Mouse (Mus musculus): ENCODE measurements around the gene Hirip3.

Gene Hirip3

GRCm38 (mm10) chr7:126861429-126862130 lies at the start of gene Hirip3:
TSS of gene Hirip3 (plus strand) at chr7:126861972.
- peak; percentile 98 to 99 for DNase-seq

DNA sequence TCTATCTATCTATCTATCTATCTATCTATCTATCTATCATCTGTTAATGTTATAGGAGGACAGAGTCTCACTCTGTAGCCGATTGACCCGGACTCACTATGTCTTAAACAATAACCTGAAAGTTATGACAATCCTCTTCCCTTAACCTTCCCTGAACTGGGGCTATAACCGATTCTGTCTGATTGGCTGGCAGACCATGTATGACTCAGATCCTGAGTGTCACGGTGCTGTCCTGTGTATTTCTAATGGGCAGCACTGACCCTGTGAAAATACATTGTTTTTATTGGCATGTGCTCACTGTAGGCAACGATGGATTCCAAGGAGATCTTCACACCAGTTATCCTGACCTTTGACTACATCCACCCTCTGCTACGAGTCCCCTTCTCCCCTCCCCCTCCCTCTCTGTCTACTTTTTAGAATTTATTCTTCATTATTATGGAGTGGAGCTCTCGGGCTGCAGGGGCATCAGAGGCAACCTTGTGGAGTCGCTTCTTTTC lies 46.0 kb upstream of the Hirip3 start:
- no peak for DNase-seq

GRCm38 (mm10) chr7:126816494-126816893 lies 45.3 kb upstream of the Hirip3 start:
- DNase-seq = no peak

- no peak for DNase-seq
These were observed 44.2 kb upstream of the Hirip3 start for GRCm38 (mm10) chr7:126817595-126817994.

DNA sequence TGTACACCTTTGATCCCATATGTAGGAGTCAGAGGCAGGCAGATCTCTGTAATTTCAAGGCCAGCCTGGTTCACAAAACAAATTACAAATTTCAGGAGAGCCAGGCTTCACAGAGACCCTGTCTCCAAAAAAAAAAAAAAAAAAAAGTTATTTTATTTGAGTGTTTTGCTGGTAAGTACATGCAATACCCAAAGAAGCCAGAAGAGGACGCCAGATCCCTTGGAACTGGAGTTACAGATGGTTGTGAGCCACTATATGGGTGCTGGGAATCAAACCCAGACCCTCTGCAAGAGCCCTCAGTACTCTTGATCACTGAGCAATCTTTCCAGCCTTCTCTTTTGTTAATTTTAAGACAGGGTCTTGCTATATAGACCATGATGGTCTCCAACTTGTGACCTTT lies 43.0 kb upstream of the Hirip3 start:
- no peak for DNase-seq

DNA sequence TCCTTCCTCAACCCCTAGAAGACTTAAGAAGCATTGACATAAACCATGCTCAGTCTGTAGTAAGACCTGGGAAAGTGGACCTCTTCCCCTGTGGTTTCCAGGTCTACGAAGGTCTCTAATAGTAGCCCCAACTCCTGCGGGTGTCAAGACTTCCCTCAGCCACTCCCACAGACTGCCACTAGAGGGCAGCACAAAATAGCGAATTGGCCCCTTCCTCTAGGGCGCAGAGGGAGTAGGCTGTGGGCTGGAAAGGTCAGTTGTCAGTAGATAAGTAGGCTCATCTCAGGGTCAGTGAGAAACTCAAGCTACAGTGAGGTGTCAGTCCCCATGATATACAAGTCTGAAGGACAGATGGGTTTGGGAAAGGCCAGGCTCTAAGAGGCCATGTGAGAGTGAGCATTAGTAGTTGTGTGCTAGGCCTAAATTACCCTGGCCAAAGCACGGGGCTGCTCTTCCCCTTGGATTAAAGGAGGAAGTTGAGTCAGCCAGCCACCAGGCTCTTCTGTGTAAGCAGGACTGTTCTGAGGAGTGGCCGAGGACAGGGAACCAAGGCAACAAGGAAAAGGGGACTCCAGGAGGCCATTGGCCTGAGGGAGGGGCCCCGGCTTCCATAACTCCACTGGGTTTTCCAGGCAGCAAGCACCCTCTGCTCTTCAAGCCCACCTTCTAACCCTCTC lies 39.8 kb upstream of the Hirip3 start:
- peak; percentile 95 to 97 for DNase-seq

DNA sequence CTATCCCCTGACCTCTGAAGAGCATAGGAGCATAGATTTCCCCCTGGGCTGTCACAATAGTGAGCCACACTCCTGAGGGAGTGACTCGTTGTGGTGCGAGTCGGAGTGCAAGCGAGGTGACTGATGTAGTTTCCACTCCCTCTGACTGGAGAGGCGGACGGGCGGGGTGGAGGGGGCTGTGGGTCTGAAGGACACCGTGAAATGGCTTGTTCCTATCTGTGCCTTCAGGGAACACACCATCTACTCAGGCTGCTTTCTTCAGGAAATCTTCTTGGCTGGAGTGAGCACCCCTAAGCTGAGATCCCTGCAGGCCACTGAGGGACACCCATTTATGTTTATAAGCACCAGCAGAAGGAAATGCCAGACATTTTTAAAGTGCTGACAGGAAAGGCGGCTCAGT lies 39.0 kb upstream of the Hirip3 start:
- peak; percentile 61 to 71 for DNase-seq

GRCm38 (mm10) chr7:126823202-126823711 lies 38.5 kb upstream of the Hirip3 start:
- peak; percentile 86 to 89 for DNase-seq

GRCm38 (mm10) chr7:126823940-126824339 lies 37.8 kb upstream of the Hirip3 start:
- DNase-seq = peak; percentile 54 to 69

- no peak for DNase-seq
These were observed 36.4 kb upstream of the Hirip3 start for GRCm38 (mm10) chr7:126825403-126825802.

DNA sequence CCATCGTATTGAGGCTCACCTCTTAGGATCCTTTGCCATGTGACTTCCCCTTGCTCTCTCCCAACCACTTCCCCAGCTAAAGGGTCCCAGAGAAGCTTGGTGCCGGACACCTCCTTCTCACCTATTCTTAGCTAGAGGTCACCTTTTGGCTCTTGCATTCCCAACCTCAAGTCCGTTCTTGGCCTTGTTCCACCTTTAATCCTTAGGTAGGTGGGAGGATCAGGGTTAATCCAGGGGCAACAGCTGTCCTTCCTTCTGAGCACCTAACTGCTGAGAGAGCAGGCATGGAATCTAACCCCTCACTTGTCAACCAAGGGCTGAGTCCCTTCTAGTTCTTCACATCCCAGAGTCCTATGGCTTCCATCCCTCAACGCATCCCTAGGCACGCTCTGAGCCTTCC lies 35.8 kb upstream of the Hirip3 start:
- DNase-seq = no peak

GRCm38 (mm10) chr7:126831539-126831938 lies 30.2 kb upstream of the Hirip3 start, which contains the start of gene 4930451I11Rik:
TSS of gene 4930451I11Rik (minus strand) at chr7:126831639.
- DNase-seq = no peak

DNA sequence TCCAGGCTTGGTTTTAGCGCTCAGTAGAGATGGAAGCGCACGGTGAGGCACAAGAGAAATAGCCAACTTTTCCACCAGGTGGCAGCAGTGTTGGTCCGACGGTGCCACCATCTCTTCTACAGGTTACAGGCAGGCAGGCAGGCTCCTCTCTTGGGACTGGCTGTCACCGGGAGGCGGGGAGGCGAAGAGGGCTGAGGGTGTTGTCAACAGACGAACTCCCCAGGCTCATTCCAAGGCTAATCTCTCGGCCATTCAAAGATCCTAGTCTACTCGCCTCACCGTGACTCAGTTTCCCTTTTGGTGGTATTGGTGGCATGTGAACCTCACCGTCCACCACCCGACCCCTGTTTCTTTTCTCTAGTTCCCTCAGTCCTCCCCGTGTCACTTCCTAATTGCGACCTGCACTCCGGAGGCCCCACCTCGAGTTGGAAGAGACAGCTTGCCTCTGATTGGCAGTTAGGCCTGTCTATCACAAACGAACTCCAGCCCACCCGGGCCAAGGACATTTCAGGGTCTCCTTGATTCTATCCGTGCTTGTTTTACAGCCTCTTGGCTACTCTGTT lies 29.7 kb upstream of the Hirip3 start:
- DNase-seq = peak; percentile 92 to 94

GRCm38 (mm10) chr7:126833294-126833693 lies 28.5 kb upstream of the Hirip3 start:
- peak; percentile 57 to 63 for DNase-seq

DNA sequence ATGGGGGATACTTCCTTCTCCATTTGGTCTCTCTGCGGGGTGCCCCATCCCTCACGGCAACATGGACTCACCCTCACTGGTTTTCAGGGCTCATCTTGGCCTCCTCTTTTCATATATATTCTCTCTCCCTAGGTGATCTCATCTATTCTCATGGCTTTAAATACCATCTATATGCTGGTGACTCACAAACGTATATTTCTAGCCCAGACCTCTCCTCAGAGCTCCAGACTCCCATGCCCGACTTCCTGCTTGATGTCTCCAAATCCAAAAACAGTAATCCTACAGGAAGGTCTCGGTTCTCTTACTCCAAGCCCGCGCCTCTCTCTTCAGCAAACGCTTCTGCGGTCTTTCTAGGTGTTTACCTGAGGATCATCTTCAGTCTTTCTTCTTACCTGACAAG lies 18.5 kb upstream of the Hirip3 start:
- DNase-seq = peak in 1 of 2 experiments; percentile 57

DNA sequence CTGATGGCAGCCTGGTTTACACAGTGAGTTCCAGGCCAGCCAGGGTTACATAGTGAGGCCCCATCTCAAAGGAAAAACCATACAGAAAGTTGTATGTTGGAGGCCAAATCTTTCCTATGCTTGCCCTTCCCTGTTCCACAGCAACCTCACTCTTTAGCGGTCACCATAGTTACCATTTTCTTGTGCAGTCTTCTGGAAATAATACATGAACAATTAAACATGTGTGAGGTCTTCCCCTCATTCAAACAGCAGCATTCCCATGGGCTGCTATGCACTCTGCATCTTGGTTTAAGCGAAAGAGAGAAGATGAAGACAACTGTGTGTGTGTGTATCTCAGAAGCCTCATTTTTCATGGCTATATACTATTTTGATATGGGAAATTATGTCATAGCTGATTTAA lies 16.3 kb upstream of the Hirip3 start:
- DNase-seq = no peak

GRCm38 (mm10) chr7:126847116-126847420 lies 14.7 kb upstream of the Hirip3 start, which contains the start of gene Doc2a:
TSS of gene Doc2a (plus strand) at chr7:126847416.
- no peak for DNase-seq

DNA sequence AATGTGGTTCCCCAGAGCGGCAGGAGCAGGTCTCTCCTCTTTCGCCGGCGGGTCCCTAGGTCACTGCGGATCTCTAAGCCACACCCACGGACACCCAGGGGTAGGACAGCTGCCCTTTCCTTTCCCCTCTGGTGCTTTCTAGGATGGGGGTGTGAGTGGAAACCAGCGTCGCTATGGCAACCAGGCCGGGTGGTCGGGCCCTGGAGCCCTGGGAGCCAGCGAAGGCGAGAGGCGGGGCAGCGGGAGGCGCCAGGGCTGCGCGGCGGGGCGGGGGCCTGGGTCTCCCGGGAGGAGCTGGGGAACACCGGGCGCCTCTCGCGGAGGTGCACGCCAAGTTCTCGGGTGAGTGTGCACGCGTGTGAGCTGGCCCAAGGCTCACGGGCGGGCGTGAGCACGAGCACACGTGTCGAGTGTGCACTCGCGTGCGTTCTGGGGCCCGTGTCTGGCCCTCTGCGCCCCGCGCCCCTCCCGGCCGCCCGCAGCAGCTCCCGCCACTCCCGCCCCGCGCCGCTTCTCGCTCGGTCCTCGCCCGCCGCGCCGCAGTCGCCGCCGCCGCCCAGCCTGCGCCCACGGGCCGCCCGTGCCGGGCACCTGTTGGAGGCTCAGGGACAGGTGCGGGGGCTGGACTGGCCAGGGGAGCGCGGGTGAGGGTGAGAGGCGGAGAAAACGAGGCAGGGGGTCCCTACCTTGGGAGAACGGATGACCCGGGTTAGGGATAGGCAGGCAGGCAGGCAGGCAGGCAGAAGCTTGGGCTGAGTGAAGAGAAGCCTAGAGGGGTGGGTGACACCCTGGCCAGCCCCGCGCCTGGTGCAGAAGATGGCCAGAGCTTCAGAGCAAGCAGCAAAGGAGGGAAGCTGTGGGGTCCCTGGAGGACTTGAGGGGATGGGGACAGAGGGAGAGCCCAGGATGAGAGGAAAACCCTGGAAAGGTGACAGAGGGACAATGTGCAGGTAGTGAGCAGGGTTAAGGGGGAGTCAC lies 14.1 kb upstream of the Hirip3 start:
- peak; percentile 69 to 73 for DNase-seq

GRCm38 (mm10) chr7:126848794-126849193 lies 13.0 kb upstream of the Hirip3 start:
- DNase-seq = peak in 1 of 2 experiments; percentile 24

GRCm38 (mm10) chr7:126850161-126850560 lies 11.6 kb upstream of the Hirip3 start:
- no peak for DNase-seq

DNA sequence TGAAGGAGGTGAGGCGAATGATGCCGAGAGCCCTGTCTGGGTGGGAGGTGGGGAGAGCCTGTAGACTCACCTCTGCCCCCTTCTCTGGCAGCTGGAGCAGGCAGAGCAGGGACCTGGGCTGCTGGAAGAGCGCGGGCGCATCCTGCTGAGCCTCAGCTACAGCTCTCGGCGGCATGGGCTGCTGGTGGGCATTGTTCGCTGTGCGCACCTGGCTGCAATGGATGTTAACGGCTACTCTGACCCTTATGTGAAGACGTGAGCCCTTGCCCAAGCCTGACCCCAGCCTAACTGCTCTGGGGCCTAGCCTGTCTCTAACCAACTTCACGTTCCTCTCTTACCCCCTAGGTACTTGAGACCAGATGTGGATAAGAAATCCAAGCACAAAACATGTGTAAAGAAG lies 10.6 kb upstream of the Hirip3 start:
- no peak for DNase-seq

DNA sequence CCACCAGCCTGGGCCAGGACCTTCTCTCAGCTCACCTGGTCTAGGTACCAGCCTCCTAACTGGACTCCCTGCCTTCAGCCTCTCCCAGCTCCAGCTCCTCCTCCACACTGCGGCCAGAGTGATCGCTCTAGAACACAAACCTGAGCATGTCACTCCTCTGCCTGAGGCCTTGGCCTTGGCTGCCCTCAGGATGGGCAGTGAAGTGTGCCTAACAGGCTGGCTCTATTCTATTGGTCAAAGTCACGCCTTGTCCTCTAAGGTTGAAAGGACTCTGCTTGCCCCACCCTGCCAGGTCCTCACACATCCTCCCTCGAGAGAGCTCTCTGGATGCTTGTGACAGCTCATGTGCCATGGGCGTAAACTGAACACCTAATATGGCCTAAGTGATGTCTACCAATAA lies 8.3 kb upstream of the Hirip3 start:
- DNase-seq = peak in 1 of 2 experiments; percentile 35
